Mouse (Mus musculus): Measurements from ENCODE around the gene Prkg1. TPM values are rescaled to one million over a fixed set of nuclear protein-coding genes. Genes with fewer than 3 reads are reported as not detected.

The Prkg1 gene
- polyA plus RNA-seq, 1 experiment from 2014 or later: 5.7 TPM

DNA sequence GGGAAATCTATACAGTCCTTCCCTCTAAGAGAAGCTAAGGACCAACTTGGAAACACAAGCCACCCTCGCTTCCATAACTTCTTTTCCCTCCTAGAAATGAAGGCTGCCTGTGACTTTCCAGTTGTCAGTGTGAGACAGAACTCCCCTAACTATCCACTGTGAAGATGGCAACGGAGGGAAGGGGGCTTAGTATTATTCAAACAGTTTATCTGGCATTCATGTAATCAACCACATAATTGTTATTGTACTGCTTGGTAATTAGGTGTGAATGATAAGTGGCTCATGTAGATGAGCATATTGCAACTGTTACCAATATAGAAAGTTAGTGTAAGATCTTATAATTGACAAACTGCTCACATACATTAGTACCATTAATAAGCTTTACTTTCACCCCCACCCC, 333.4 kb downstream of the Prkg1 start:
- ATAC-seq (ENCODE audit: insufficient number of reproducible peaks, insufficient read depth, low FRiP score, low TSS enrichment, low read depth): no peak

DNA sequence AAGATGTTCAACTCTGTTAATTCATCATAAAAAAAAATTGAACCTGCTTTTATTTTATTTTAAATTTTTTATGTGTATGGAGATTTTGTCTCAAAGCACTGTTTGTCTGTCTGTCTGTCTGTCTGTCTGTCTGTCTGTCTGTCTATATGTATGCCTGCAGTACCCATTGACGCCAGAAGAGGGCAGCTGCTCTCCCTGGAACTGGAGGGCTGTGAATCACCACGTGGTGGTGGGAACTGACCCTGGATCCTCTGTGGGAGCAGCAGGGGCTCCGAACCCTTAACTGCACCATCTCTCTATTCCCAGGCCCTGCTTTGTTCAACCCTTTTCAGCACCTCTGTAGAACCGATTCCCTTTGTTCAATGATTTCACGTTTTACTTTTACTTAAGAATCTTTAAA, 338.7 kb downstream of the Prkg1 start:
- Histone ChIP-seq H3K27ac (no peak overlapping the region), H3K4me2 (no peak overlapping the region), H3K4me1 (replicated peaks) (peaks cover 9% of the 10 kb centered on the region), H3K27me3 (no peaks in the 10 kb centered on the region), H3K9me3 (no peaks in the 10 kb centered on the region; the same call in 1 of the 2 replicates), H3K9ac (replicated peaks) (no peak overlapping the region), H3K4me3 (replicated peaks) (no peak overlapping the region), H3K36me3 (no peaks in the 10 kb centered on the region)
- no peak for ATAC-seq (ENCODE audit: insufficient number of reproducible peaks, insufficient read depth, low FRiP score, low TSS enrichment, low read depth)
- 69% methylated on average over 5 of the region's 5 CpGs for WGBS

More for the DNA sequence above, 333.4 kb downstream of the Prkg1 start:
- 75% methylated on average over 2 of the region's 2 CpGs for WGBS
- no peaks in the 10 kb centered on the region for H3K27me3 ChIP-seq
- H3K9ac ChIP-seq (replicated peaks): no peak overlapping the region
- H3K27ac ChIP-seq: no peak overlapping the region
- H3K4me1 ChIP-seq (replicated peaks): no peaks in the 10 kb centered on the region
- no peak overlapping the region for H3K4me3 ChIP-seq (replicated peaks)
- no peaks in the 10 kb centered on the region for H3K36me3 ChIP-seq
- no peak overlapping the region for H3K4me2 ChIP-seq
- H3K9me3 ChIP-seq: no peaks in the 10 kb centered on the region; the same call in 1 of the 2 replicates

DNA sequence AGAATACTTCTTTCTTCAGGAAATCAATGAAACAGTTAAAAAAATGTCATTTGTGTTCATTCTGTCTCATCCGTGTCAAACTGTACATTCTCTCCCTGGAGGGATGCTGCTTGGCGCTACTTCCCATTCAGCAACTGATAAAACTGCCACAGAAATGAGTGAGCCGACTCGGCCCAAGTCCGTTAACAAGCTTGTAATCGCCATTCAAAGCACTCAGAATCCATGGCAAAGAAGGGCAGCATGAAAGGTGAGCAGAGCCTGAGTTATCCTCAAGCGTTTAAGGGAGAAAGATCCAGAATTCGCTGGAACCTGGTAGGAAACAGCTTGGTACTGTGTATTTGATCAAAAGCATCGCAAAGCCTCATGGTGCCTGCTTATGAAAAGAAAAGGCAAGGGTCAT, 339.6 kb downstream of the Prkg1 start:
- Histone ChIP-seq H3K9ac (replicated peaks) (no peak overlapping the region), H3K36me3 (no peaks in the 10 kb centered on the region), H3K27me3 (no peaks in the 10 kb centered on the region), H3K27ac (0 out of 2 replicates have a peak overlapping the region, but pooled peaks have one; percentile 41), H3K4me1 (replicated peaks) (peaks cover 9% of the 10 kb centered on the region), H3K4me3 (replicated peaks) (no peak overlapping the region), H3K9me3 (no peaks in the 10 kb centered on the region; the same call in 1 of the 2 replicates), H3K4me2 (no peak overlapping the region)
- ATAC-seq (ENCODE audit: insufficient number of reproducible peaks, insufficient read depth, low FRiP score, low TSS enrichment, low read depth): no peak
- WGBS: 68% methylated on average over 9 of the region's 9 CpGs

DNA sequence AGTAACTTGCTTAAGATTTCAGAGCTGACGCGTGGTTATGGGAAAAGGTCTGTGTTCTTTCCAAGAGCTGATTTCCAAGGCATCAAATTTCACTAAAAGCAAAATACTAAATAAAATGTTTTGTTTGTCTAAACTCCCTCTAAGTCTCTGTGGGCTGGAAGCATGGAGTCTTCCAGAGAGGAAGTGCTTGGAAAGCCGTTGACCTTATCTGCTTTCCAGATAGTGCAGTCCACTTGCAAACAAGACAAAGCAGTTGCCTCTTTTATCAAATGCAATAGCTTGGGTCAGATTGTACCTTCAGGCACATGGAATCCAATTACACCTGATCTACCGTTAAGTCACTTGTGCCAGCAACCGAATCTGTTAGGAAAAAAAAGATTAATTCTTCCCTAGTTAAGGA, 340.5 kb downstream of the Prkg1 start:
- H3K4me2 ChIP-seq: no peak overlapping the region
- 49% methylated on average over 5 of the region's 5 CpGs for WGBS
- H3K9ac ChIP-seq (replicated peaks): no peak overlapping the region
- no peaks in the 10 kb centered on the region; the same call in 1 of the 2 replicates for H3K9me3 ChIP-seq
- H3K4me1 ChIP-seq (replicated peaks): peaks cover 9% of the 10 kb centered on the region
- no peak overlapping the region for H3K27ac ChIP-seq
- H3K4me3 ChIP-seq (replicated peaks): no peak overlapping the region
- H3K36me3 ChIP-seq: no peaks in the 10 kb centered on the region
- ATAC-seq (ENCODE audit: insufficient number of reproducible peaks, insufficient read depth, low FRiP score, low TSS enrichment, low read depth): no peak
- no peaks in the 10 kb centered on the region for H3K27me3 ChIP-seq

DNA sequence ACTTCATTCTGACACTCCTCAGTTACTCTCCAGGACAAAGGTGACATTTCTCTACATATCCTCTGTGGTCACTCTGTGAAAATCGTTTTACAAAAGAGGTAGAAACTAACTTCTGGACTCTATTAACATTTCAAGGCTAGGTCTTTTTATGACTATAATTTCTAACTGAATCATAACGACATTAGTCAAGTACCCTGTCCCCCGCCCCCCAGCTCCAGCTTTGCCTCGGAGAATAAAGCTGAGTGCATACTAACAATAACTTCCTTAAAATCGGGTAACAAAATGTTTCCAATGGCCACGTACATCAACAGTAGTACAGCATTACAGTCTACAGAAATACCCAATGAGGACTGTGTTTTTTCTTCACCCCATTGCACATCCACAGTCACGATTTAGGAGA, 351.3 kb downstream of the Prkg1 start:
- H3K4me3 ChIP-seq (replicated peaks): no peak overlapping the region
- 79% methylated on average over 7 of the region's 7 CpGs for WGBS
- no peak for ATAC-seq (ENCODE audit: insufficient number of reproducible peaks, insufficient read depth, low FRiP score, low TSS enrichment, low read depth)
- no peaks in the 10 kb centered on the region for H3K36me3 ChIP-seq
- H3K9ac ChIP-seq (replicated peaks): no peak overlapping the region
- no peaks in the 10 kb centered on the region for H3K27me3 ChIP-seq
- H3K4me1 ChIP-seq (replicated peaks): peaks cover 4% of the 10 kb centered on the region; the same call in 1 of the 2 replicates
- no peaks in the 10 kb centered on the region for H3K9me3 ChIP-seq
- no peak overlapping the region for H3K4me2 ChIP-seq
- H3K27ac ChIP-seq: no peak overlapping the region

DNA sequence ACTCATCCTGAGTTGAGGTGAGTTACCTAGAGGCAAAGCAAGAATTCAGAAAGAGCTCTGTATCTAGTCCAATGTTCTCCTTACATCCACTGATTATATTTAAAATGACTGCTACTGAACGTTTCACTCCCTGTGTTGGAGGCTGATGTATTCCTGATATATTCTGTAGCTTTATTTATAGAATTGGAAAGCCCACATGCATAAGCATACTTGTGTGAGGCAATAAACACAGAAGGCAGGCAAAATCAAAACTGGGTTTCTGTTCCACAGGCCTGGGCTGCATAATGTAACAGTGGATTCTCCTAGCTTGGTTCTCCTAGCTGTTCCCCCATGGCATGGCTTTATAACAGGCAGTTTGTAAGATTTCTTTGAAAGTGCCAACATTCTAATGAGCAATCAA, 368.7 kb downstream of the Prkg1 start:
- no peaks in the 10 kb centered on the region for H3K9me3 ChIP-seq
- no peak overlapping the region for H3K4me3 ChIP-seq (replicated peaks)
- H3K27ac ChIP-seq: no peak overlapping the region
- 83% methylated on average over 1 of the region's 1 CpGs for WGBS
- ATAC-seq (ENCODE audit: insufficient number of reproducible peaks, insufficient read depth, low FRiP score, low TSS enrichment, low read depth): no peak
- no peaks in the 10 kb centered on the region for H3K36me3 ChIP-seq
- H3K4me1 ChIP-seq (replicated peaks): no peaks in the 10 kb centered on the region
- H3K27me3 ChIP-seq: no peaks in the 10 kb centered on the region
- H3K9ac ChIP-seq (replicated peaks): no peak overlapping the region
- H3K4me2 ChIP-seq: no peak overlapping the region

DNA sequence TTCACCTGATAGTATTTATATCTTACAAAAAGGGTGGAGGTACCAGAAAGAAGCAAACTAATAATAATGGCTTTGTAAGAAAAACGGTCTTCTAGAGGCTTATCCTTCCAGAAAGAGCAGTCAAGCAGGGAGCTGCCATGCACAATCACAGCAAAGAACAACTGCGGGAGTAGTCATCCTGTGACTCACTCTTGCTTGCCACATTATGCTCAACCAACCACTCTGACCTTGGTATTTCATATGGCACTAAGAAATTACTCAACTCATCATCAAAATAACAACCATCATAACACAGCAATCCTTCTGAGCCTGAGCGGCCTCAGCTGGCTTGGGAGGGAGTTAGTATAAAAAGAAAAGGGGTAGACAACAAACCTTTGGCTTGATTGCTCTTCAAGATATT, 379.5 kb downstream of the Prkg1 start:
- 0 out of 2 replicates have a peak, but pooled peaks cover under 1% of the 10 kb centered on the region for H3K4me1 ChIP-seq (replicated peaks)
- no peak overlapping the region for H3K27ac ChIP-seq
- WGBS: 86% methylated on average over 3 of the region's 3 CpGs
- ATAC-seq (ENCODE audit: insufficient number of reproducible peaks, insufficient read depth, low FRiP score, low TSS enrichment, low read depth): no peak
- no peak overlapping the region for H3K4me3 ChIP-seq (replicated peaks)
- H3K9me3 ChIP-seq: no peaks in the 10 kb centered on the region
- H3K9ac ChIP-seq (replicated peaks): no peak overlapping the region
- no peaks in the 10 kb centered on the region for H3K27me3 ChIP-seq
- no peak overlapping the region for H3K4me2 ChIP-seq
- H3K36me3 ChIP-seq: no peaks in the 10 kb centered on the region

DNA sequence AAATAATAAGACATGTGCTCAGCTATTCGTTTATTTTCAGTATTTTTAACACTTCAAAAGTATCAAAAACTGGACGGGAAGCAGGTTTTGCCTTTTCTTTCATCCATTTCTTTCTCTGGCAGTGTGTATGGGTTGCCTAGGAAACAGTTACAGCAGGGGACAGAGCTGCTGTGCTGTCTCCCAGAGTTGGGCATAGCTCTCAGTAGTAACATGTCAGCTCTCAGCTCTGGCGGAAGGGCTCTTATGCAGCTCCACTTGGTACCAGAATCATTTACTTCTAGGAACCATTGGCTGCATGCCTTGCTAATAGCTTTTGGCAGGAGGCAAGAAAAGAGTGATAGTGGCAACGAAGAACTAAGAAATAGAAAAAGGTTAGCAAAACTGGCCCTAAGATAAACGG, 381.0 kb downstream of the Prkg1 start:
- Histone ChIP-seq H3K27ac (no peak overlapping the region), H3K4me1 (replicated peaks) (0 out of 2 replicates have a peak, but pooled peaks cover 5% of the 10 kb centered on the region), H3K4me3 (replicated peaks) (no peak overlapping the region), H3K36me3 (no peaks in the 10 kb centered on the region), H3K9me3 (no peaks in the 10 kb centered on the region), H3K9ac (replicated peaks) (no peak overlapping the region), H3K4me2 (no peak overlapping the region), H3K27me3 (no peaks in the 10 kb centered on the region)
- WGBS: 76% methylated on average over 5 of the region's 5 CpGs
- ATAC-seq (ENCODE audit: insufficient number of reproducible peaks, insufficient read depth, low FRiP score, low TSS enrichment, low read depth): no peak

DNA sequence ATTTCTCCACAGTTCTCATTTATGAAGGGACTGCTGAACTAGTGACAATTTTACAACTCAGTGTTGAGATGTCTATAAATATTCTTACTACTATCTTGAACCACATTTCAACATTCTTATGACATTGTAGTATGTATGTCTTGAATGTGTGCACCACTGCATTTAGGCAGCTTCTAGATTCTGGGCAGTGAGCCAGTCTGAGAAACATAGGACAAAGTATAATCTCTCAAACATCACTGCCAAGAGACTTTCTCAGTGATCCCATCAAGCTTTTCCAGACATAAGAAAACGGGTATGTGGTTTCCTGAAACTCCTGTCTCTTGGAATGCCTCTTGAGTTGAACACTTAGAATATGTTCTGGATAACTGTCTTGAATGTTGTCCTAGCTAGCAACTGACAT, 394.7 kb downstream of the Prkg1 start:
- ATAC-seq (ENCODE audit: insufficient number of reproducible peaks, insufficient read depth, low FRiP score, low TSS enrichment, low read depth): no peak

DNA sequence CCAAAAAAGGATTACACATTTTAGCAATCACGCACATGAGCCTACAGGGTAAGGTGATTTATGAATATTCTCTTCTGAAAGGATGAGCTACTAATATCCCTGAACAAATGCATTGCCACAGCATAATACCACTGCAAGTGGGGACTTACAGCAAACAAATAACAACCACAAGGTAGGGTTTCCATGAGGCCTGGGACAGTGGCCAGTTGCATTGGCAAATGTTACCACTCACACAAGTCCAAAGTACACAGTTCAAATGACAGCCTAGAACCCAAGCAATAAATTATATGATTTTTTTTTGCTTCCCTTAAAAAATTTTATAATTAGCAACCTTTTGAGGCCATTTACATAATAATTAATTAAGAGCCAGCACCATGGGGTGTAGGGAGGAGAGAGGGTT, 395.7 kb downstream of the Prkg1 start:
- no peaks in the 10 kb centered on the region for H3K36me3 ChIP-seq
- no peaks in the 10 kb centered on the region for H3K9me3 ChIP-seq
- no peak overlapping the region for H3K9ac ChIP-seq (replicated peaks)
- no peak for ATAC-seq (ENCODE audit: insufficient number of reproducible peaks, insufficient read depth, low FRiP score, low TSS enrichment, low read depth)
- no peak overlapping the region for H3K4me3 ChIP-seq (replicated peaks)
- no peak overlapping the region for H3K4me2 ChIP-seq
- H3K27me3 ChIP-seq: no peaks in the 10 kb centered on the region
- WGBS: 78% methylated on average over 1 of the region's 1 CpGs
- no peak overlapping the region for H3K27ac ChIP-seq
- no peaks in the 10 kb centered on the region for H3K4me1 ChIP-seq (replicated peaks)

More for the DNA sequence above, 394.7 kb downstream of the Prkg1 start:
- Histone ChIP-seq H3K4me2 (no peak overlapping the region), H3K4me1 (replicated peaks) (no peaks in the 10 kb centered on the region), H3K9ac (replicated peaks) (no peak overlapping the region), H3K27ac (no peak overlapping the region), H3K27me3 (no peaks in the 10 kb centered on the region), H3K4me3 (replicated peaks) (no peak overlapping the region), H3K9me3 (no peaks in the 10 kb centered on the region), H3K36me3 (no peaks in the 10 kb centered on the region)
- WGBS: 75% methylated on average over 1 of the region's 1 CpGs

DNA sequence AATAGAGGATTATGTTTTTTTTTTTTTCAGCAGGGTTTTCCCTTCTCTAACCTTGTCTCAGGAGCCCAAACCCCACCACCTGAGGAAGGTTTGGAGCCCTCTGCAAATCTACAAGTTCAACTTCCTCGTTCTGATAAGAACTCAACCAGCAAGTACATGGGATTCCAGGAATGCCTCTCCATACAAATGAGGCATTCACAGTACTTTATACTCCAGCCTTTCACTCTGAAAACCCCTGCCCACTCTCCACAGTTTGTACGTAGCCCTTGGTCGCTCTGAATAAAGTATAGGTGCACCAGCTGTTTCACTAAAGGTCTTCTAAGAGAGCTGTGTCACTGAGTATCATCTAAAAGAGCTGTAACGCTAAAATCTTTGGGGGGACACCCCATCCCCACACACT, 402.8 kb downstream of the Prkg1 start:
- Histone ChIP-seq H3K36me3 (no peaks in the 10 kb centered on the region), H3K27me3 (no peaks in the 10 kb centered on the region), H3K4me3 (replicated peaks) (no peak overlapping the region), H3K9ac (replicated peaks) (no peak overlapping the region), H3K4me2 (no peak overlapping the region), H3K4me1 (replicated peaks) (no peaks in the 10 kb centered on the region), H3K9me3 (no peaks in the 10 kb centered on the region), H3K27ac (no peak overlapping the region)
- ATAC-seq (ENCODE audit: insufficient number of reproducible peaks, insufficient read depth, low FRiP score, low TSS enrichment, low read depth): no peak
- whole genome bisulfite sequencing: 80% methylated on average over 4 of the region's 4 CpGs

DNA sequence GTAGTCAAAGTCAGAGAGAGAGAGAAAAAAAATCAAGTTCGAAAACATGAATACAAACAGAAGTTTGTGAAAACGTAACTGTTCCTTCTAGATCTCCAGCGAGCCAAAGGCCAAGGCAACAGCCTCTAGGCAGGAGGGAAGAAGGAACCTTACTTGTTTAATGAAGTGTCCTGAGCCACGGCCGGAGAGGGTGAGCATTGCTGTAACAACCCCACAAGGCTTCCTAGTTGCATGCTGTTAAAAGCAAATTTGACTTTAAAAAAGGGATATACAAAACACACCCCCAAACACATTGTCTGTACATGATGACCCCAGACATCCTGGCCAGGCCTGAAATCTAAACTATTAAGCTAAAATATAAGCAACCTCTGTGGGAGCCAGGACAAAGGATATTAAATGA, 403.3 kb downstream of the Prkg1 start:
- Histone ChIP-seq H3K4me2 (no peak overlapping the region), H3K36me3 (no peaks in the 10 kb centered on the region), H3K27me3 (no peaks in the 10 kb centered on the region), H3K9me3 (no peaks in the 10 kb centered on the region), H3K27ac (no peak overlapping the region), H3K4me3 (replicated peaks) (no peak overlapping the region), H3K9ac (replicated peaks) (no peak overlapping the region), H3K4me1 (replicated peaks) (no peaks in the 10 kb centered on the region)
- ATAC-seq (ENCODE audit: insufficient number of reproducible peaks, insufficient read depth, low FRiP score, low TSS enrichment, low read depth): no peak
- 71% methylated on average over 5 of the region's 5 CpGs for WGBS

Measured in limb, embryonic 12.5 days (tissue).